Mouse (Mus musculus) liver, postnatal 0 days (tissue): ENCODE data around the gene Gstcd.

Experiments
- CTCF ChIP-seq: sonication (generic); IDR thresholded peaks from 2 replicates; pipeline ENCODE4 v1.5.1; 2016; ENCODE audit warnings: antibody characterized with exemption, low read depth
- EP300 ChIP-seq: IDR thresholded peaks from 2 replicates; pipeline ENCODE4 v1.6.1; 2016; ENCODE audit warnings: antibody characterized with exemption, low read depth, mild to moderate bottlenecking

- TF ChIP-seq CTCF = no peak
- TF ChIP-seq EP300 = no peak
Observed at GRCm38 (mm10) chr3:132995904-132996267, 95.9 kb downstream of the Gstcd start.
